Mouse (Mus musculus) adrenal gland, postnatal 25 days (tissue): ENCODE results near the gene Mok. TPM values are rescaled to one million over a fixed set of nuclear protein-coding genes. Genes with fewer than 3 reads are reported as not detected.

Experiments
- DNase-seq: peaks from one replicate; pipeline ENCODE4 v3.0.0; 2021; ENCODE audit warnings: mixed read lengths
- total RNA-seq: library from RNA; stranded (reverse); gene quantifications from 2 replicates; pipeline ENCODE4 v1.2.3, GENCODE M21; 2021

Mok gene
- total RNA-seq, 1 experiment from 2014 or later, result 1.5 TPM

DNA sequence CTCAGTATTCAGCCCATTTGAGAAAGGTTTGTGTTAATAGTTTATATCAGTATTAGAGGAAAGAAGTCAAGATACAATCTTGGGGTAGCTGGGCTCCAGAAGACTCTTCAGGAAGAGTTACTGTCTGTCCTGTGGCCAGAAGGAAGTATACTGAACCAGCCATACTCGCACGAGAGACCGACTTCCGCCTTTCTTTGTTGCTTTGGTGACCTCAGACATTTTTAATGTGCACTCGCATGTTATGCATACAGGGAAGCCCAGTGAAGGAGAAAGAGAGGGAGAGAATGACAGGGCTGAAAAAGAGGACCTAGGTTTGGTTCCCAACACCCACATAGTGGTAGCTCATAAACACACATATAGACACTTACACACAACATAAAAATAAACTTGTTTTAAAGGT, 76.2 kb downstream of the Mok start:
- DNase-seq, result no peak

DNA sequence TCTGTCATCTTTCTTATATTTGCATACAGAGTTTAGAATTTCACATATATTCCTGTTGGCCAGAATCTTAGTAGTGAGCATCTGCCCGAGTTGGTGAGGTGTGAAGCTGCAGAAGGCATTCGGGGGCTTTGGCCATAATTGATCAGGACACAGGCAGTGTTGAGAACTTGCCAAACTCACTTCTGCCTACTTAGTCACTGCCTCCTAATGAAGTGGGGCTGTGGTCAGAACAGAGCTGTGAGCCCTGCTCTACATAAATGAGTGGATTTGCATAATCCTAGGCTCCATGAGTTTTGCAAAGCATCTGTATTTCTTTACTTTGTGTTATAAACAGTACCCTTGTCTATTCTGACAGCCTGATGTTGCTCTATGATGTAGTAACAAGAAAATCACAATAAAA, 78.4 kb downstream of the Mok start:
- no peak for DNase-seq

DNA sequence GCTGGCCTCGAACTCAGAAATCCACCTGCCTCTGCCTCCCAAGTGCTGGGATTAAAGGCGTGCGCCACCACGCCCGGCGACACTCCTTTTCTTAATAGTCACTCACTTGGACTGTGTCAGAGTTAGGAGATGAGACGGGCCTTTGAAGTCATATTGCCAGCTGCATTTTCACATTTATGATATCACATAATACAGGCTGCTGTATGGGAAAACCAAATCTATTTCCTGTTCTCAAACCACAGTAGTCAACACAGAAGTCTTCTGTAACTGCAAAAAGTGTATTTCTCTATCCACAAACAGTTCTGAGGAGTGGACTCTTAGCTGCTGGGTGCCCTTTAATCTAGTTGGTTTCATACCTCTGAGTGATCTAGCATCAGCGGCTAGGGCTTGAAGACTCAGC, 81.8 kb downstream of the Mok start:
- DNase-seq, result no peak

Other genes with a start within 250 kb of the Mok start
- gene Dync1h1, start 239.5 kb downstream of the Mok start, total RNA-seq, result 161 and 235 TPM in 2 replicates
- not detected in 2 replicates for gene 1700001K19Rik, start 158.3 kb downstream of the Mok start, total RNA-seq
- 462 and 716 TPM in 2 replicates for gene Hsp90aa1, start 138.2 kb downstream of the Mok start, total RNA-seq
- 40.7 and 51.1 TPM in 2 replicates for gene Wdr20, start 103.0 kb downstream of the Mok start, total RNA-seq
- 16.3 and 17.7 TPM in 2 replicates for gene Zfp839, start 9.3 kb upstream of the Mok start, total RNA-seq
- gene Cinp, start 48.2 kb upstream of the Mok start, total RNA-seq, result 35.8 and 43.9 TPM in 2 replicates
- gene Tecpr2, start 48.3 kb upstream of the Mok start, total RNA-seq, result 9.5 and 10.1 TPM in 2 replicates
- gene Ankrd9, start 138.1 kb upstream of the Mok start, total RNA-seq, result 22.3 and 36.5 TPM in 2 replicates
- gene Rcor1, start 198.4 kb upstream of the Mok start, total RNA-seq, result 45.6 and 54.7 TPM in 2 replicates